Mouse (Mus musculus) liver, embryonic 11.5 days (tissue): Measurements from ENCODE around the gene Hmcn1. TPM values are rescaled to one million over a fixed set of nuclear protein-coding genes. Genes with fewer than 3 reads are reported as not detected.

ENCODE experiments used
- ATAC-seq: fragments of 200-750 bp; cut with Nextera tagmentation; replicated peaks from 2 replicates; pipeline ENCODE4 v1.8.0; 2017; ENCODE audit warnings: moderate number of reproducible peaks, mild to moderate bottlenecking, moderate TSS enrichment, moderate library complexity; ENCODE audit not compliant: low FRiP score
- DNase-seq: peaks from one replicate; pipeline ENCODE4 v3.0.0-alpha.2; 2017; ENCODE audit warnings: low spot score
- H3K27ac ChIP-seq: fragments of 300-500 bp; sonication (generic); 2 replicates; pipeline ENCODE4 v1.5.1; 2014; ENCODE audit warnings: mild to moderate bottlenecking, low read depth, low read length, control low read depth
- H3K27me3 ChIP-seq: fragments of 300-500 bp; sonication (generic); replicated peaks from 2 replicates; pipeline ENCODE4 v1.6.1; 2014; ENCODE audit warnings: low read length, mixed read lengths; ENCODE audit not compliant: control insufficient read depth, insufficient read depth
- H3K36me3 ChIP-seq: fragments of 300-500 bp; sonication (generic); 2 replicates; pipeline ENCODE4 v1.6.1; 2014; ENCODE audit warnings: mild to moderate bottlenecking, low read length, moderate library complexity, mixed read lengths; ENCODE audit not compliant: control insufficient read depth, insufficient read depth
- H3K4me1 ChIP-seq: fragments of 300-500 bp; sonication (generic); replicated peaks from 2 replicates; pipeline ENCODE4 v1.6.1; 2014; ENCODE audit warnings: low read length, mixed read lengths; ENCODE audit not compliant: control insufficient read depth, insufficient read depth
- H3K4me2 ChIP-seq: fragments of 300-500 bp; sonication (generic); 2 replicates; pipeline ENCODE4 v1.6.1; 2014; ENCODE audit warnings: mild to moderate bottlenecking, control low read depth, moderate library complexity
- H3K4me3 ChIP-seq: fragments of 300-500 bp; sonication (generic); 2 replicates; pipeline ENCODE4 v1.5.1; 2014; ENCODE audit warnings: low read depth, low read length, control low read depth
- H3K9ac ChIP-seq: fragments of 300-500 bp; sonication (generic); 2 replicates; pipeline ENCODE4 v1.6.1; 2014; ENCODE audit warnings: low read depth, low read length, control low read depth
- H3K9me3 ChIP-seq: fragments of 300-500 bp; sonication (generic); 2 replicates; pipeline ENCODE4 v1.6.1; 2016; ENCODE audit warnings: low read length, inconsistent platforms, mixed read lengths; ENCODE audit not compliant: control insufficient read depth
- WGBS: fragments of 180-500 bp; shearing (Covaris S2); extraction: QIAGEN DNeasy Blood & Tissue Kit; methylation state at CpG from one replicate; pipeline ENCODE4 v1.1.7; 2014; 5-methylcytosine and 5-hydroxymethylcytosine counted together
- polyA plus RNA-seq: library from polyadenylated mRNA; unstranded; fragments of >200 nt; fragmentation: Nextera tagmentation; extraction: Ambion mirVana; gene quantifications from 2 replicates; pipeline ENCODE4 v1.2.1, GENCODE M21; 2014

Gene Hmcn1
- polyA plus RNA-seq, 1 experiment from 2014 or later = 9.9 TPM

DNA sequence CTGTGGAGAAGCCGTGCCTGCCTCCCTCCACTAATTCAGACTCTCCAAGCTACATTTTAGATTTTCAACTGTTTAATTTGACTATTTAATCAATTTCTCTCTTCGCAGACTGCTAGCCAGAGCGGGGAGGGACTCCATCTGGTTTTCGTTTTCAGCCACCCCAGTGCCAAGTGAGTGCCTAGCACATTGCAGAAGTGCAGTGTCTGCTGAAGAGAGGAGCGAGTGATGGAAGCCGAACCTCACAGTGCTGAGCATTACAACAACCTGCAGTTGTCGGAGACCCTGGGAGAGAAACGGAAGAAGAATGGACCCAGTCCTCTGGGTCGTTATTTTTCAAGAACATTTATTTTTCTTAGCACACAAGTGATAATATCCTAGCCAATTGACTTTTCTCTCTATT, 59.6 kb downstream of the Hmcn1 start:
- Histone ChIP-seq H3K27ac (no peak overlapping the region), H3K9me3 (no peaks in the 10 kb centered on the region), H3K4me1 (no peaks in the 10 kb centered on the region), H3K4me2 (no peak overlapping the region), H3K9ac (no peak overlapping the region), H3K4me3 (no peak overlapping the region), H3K27me3 (no peaks in the 10 kb centered on the region), H3K36me3 (no peaks in the 10 kb centered on the region)
- DNase-seq (no peak), ATAC-seq (no peak)
- WGBS = 59% methylated on average over 9 of the region's 9 CpGs

DNA sequence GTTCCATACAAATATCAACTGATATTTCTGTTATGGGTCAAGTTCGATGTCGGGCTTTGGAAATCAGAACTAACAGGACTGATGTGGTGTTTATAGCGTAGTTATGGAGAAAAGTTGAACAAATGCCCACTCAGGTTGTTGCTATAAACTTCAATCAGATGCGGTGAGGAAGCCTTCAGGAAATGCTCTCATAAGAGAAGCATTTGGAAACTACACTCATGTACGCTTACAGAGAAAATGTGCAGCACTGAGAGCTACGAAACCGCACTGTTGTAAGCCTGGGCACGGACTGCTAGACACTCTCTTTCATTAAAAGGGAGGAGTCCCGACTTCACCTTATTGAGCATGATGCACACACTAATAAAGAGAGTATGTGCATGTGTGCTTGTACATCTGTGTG, 72.4 kb downstream of the Hmcn1 start:
- no peak overlapping the region for H3K9ac ChIP-seq
- WGBS = 81% methylated on average over 9 of the region's 9 CpGs
- no peak overlapping the region for H3K4me2 ChIP-seq
- H3K9me3 ChIP-seq = no peaks in the 10 kb centered on the region
- H3K27ac ChIP-seq = no peak overlapping the region
- DNase-seq = no peak
- no peak overlapping the region for H3K4me3 ChIP-seq
- no peaks in the 10 kb centered on the region for H3K27me3 ChIP-seq
- H3K36me3 ChIP-seq = no peaks in the 10 kb centered on the region
- ATAC-seq = no peak
- H3K4me1 ChIP-seq = no peaks in the 10 kb centered on the region

- ATAC-seq (no peak), DNase-seq (no peak)
- no peaks in the 10 kb centered on the region for H3K36me3 ChIP-seq
- no peaks in the 10 kb centered on the region for H3K4me1 ChIP-seq
- no peak overlapping the region for H3K27ac ChIP-seq
- H3K4me3 ChIP-seq = no peak overlapping the region
- no peaks in the 10 kb centered on the region for H3K27me3 ChIP-seq
- no peaks in the 10 kb centered on the region for H3K9me3 ChIP-seq
- H3K4me2 ChIP-seq = no peak overlapping the region
- no peak overlapping the region for H3K9ac ChIP-seq
- 46% methylated on average over 6 of the region's 6 CpGs for WGBS
Observed at GRCm38 (mm10) chr1:150920276-150920675, 73.0 kb downstream of the Hmcn1 start.

- Histone ChIP-seq H3K4me2 (no peak overlapping the region), H3K4me3 (no peak overlapping the region), H3K4me1 (no peaks in the 10 kb centered on the region), H3K9ac (no peak overlapping the region), H3K9me3 (no peaks in the 10 kb centered on the region), H3K27ac (no peak overlapping the region), H3K27me3 (no peaks in the 10 kb centered on the region), H3K36me3 (no peaks in the 10 kb centered on the region)
- WGBS = 72% methylated on average over 2 of the region's 2 CpGs
- ATAC-seq (no peak), DNase-seq (no peak)
Observed at GRCm38 (mm10) chr1:150914936-150915335, 78.3 kb downstream of the Hmcn1 start.

GRCm38 (mm10) chr1:150913586-150914136, 79.6 kb downstream of the Hmcn1 start:
- H3K27me3 ChIP-seq = no peaks in the 10 kb centered on the region
- DNase-seq = no peak
- WGBS = 75% methylated on average over 5 of the region's 5 CpGs
- no peak overlapping the region for H3K27ac ChIP-seq
- no peak overlapping the region for H3K4me3 ChIP-seq
- H3K4me1 ChIP-seq = no peaks in the 10 kb centered on the region
- ATAC-seq = no peak
- H3K9me3 ChIP-seq = no peaks in the 10 kb centered on the region
- no peak overlapping the region for H3K9ac ChIP-seq
- no peak overlapping the region for H3K4me2 ChIP-seq
- H3K36me3 ChIP-seq = no peaks in the 10 kb centered on the region

DNA sequence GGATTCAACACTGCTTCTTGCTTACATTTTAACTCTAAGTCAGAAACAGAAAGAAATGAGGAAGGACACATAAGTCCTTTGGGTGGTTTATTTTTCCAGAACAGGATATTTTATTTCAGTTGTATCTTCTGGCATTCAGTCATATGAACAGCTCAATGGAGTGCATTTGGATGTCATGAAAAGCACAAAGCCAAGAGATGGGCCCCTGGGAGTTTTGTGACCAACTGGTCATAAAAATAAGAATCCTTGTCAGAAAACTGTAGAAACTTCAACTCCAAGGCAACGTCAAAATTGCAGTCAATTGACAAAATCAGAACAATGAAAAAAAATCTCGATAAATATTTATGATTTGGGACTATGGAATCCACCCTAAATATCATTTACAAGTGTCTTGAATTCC, 83.6 kb downstream of the Hmcn1 start:
- Histone ChIP-seq H3K27me3 (no peaks in the 10 kb centered on the region), H3K9ac (no peak overlapping the region), H3K27ac (no peak overlapping the region), H3K4me2 (no peak overlapping the region), H3K4me3 (no peak overlapping the region), H3K4me1 (no peaks in the 10 kb centered on the region), H3K36me3 (no peaks in the 10 kb centered on the region), H3K9me3 (no peaks in the 10 kb centered on the region)
- WGBS = 83% methylated on average over 2 of the region's 2 CpGs
- DNase-seq (no peak), ATAC-seq (no peak)

DNA sequence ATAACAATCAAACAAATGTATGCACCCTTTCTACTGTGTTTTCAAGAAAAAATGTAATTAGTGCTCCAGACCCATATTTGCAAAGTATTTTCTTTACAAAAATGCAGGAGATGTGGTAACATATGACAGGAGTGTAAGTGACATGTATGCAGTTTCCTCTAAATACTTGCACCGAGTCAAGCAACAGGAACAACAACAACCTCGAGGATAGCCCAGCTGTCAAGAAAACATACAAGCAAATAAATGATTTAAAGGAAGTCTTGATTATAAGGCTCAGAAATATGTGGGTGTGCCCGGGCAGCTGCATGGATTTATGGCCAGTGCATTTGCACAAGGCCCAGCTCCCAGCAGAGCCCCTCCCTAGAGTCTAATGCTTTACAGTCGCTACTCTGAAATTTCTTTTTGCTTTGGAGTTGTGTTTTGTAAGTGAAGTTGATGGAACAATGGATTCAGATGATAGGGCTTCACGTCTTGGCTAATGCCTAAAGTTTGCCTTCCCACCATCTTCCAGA, 99.5 kb downstream of the Hmcn1 start:
- Histone ChIP-seq H3K9ac (no peak overlapping the region), H3K4me2 (no peak overlapping the region), H3K9me3 (no peaks in the 10 kb centered on the region), H3K27me3 (no peaks in the 10 kb centered on the region), H3K36me3 (no peaks in the 10 kb centered on the region), H3K27ac (no peak overlapping the region), H3K4me3 (no peak overlapping the region), H3K4me1 (no peaks in the 10 kb centered on the region)
- WGBS = 73% methylated on average over 5 of the region's 5 CpGs
- ATAC-seq = no peak
- no peak for DNase-seq

- no peak overlapping the region for H3K27ac ChIP-seq
- H3K9ac ChIP-seq = no peak overlapping the region
- no peaks in the 10 kb centered on the region for H3K9me3 ChIP-seq
- ATAC-seq (no peak), DNase-seq (no peak)
- no peak overlapping the region for H3K4me2 ChIP-seq
- WGBS = 69% methylated on average over 4 of the region's 4 CpGs
- H3K4me3 ChIP-seq = no peak overlapping the region
- H3K27me3 ChIP-seq = no peaks in the 10 kb centered on the region
- no peaks in the 10 kb centered on the region for H3K4me1 ChIP-seq
- no peaks in the 10 kb centered on the region for H3K36me3 ChIP-seq
Observed at GRCm38 (mm10) chr1:150890017-150890416, 103.2 kb downstream of the Hmcn1 start.

DNA sequence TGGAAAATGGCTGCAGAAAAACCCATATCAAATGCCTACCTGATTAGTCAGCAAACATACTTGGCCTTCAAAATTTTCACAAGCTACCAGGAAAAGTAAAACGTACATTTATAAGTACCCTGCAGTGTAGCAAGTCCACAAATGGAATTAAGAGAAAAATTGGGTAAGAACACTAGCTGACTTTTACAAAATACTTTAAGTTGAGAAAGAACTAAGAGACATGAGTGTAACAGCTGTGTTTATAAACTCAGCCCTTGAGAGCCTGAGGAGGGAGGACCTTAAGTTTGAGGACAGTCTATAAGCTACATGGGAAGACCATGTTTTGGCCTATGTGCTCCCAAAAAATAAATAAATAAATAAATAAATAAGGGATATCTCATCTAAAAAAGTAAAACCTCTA, 107.0 kb downstream of the Hmcn1 start:
- WGBS = 74% methylated on average over 1 of the region's 1 CpGs
- H3K9me3 ChIP-seq = no peaks in the 10 kb centered on the region
- H3K4me2 ChIP-seq = no peak overlapping the region
- H3K4me1 ChIP-seq = no peaks in the 10 kb centered on the region
- H3K9ac ChIP-seq = no peak overlapping the region
- no peak for ATAC-seq
- no peak for DNase-seq
- no peaks in the 10 kb centered on the region for H3K36me3 ChIP-seq
- no peaks in the 10 kb centered on the region for H3K27me3 ChIP-seq
- H3K27ac ChIP-seq = no peak overlapping the region
- H3K4me3 ChIP-seq = no peak overlapping the region
